Mouse (Mus musculus) bone marrow macrophage, adult 2 months (primary cell): ENCODE measurements around the gene Lrrc7.

Experiments
- CTCF ChIP-seq: IDR thresholded peaks from 2 replicates; pipeline ENCODE4 v1.5.1; 2012; ENCODE audit warnings: low read depth, mild to moderate bottlenecking, low read length, moderate library complexity
- POLR2A ChIP-seq: IDR thresholded peaks from 2 replicates; pipeline ENCODE4 v1.6.1; 2012; ENCODE audit warnings: mild to moderate bottlenecking, low read depth, low read length, borderline replicate concordance

DNA sequence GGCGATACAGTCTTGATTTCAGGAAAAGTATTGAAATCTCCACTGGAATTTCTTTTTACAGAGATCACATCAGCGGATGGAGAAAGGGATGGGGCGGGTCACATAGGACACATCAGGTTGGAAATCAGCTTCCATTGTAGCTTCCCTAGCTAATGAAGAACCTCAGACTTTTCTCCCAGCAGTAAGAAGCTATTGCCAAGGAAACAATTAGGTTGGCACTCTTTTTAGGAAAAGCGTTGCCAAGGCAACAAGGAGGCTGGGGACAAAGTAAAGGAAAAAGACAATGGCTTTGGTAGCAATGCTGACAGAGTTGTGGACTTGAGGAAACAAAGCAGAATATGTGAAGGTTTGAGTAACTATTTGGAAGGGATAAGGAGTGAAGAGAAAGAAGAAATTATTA lies 393.6 kb downstream of the Lrrc7 start:
- TF ChIP-seq CTCF (no peak), POLR2A (no peak)
